Mouse (Mus musculus): ENCODE measurements around the gene Pagr1a.

Gene Pagr1a

DNA sequence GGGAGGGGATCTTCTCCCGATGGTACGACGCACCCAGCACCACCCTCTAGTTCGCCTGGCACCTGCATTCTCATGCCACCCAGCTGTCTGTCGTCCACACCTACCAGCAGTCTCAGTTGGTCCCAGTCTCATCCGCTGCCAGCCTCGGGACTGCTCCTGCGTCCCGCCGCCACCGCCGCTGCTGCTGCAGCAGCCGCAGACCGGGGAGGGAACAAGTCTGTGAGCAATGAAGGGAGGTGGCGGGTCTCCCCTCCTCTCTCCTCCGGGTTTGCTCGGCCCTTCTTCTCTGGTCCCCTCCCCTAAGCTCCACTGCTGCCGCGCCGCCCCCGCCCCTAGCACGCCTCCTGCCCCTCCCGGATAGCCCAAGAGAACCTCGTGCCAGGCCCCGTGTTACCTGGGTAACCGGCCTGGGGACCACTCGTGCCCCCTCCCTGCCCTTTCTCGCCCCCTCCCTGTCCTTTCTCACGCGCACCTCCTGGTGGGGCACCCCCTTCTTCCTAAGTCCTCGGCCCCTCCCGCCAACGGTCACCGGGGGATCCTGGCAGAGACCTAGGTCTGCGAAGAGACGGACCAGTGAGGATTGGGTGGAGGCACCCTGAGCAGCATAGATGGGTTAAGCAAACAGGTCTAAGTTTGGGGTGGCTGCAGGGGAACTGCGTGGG is 3.9 kb upstream of the Pagr1a start, which contains the start of the genes Gm42742 and Prrt2:
Gm42742 (minus strand) TSS at position 197 of the 662 bp plus-strand sequence.
Prrt2 (minus strand) TSS at position 311 of the 662 bp plus-strand sequence.
- DNase-seq (ENCODE audit: low spot score), result peak; percentile 52

DNA sequence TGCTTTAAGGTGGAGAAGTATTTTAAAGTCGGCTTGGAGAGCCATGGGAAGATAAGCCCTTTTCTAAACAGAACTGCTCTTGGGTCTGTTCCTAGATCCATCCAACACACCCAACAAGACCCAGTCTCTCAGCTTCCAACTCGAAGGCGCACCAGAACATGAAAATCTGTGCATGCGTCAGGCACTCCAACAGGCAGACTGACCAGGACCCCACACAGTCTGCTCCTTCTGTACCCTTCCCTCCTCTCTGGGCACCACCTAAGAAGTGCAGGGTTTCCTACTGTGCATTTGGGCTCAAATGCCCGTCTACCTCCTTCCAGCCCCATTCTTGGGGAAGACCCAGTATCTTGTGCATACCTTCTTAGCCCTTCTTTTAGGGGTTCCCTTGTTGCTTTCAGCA is 3.3 kb upstream of the Pagr1a start:
- no peak for DNase-seq (ENCODE audit: low spot score)

DNA sequence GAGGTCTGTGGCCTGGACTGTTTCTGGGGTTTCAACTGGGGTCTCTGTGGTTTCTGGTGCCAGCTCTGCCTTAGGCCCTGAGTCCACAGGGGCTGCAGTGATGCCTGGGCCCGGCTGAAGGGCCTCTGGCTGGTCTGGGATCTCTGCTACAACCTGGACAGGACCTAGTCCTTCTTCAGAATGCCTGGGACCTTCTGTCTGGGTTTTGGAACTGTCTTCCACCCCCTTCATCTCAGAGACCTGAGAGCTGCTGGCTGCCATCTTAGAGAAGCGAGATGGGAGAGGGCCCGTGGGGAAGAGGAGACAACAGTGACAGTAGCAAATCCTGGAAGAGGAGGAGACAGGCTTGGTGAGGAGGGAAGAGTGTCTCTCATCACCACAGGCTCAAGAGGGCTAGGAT is 2.9 kb upstream of the Pagr1a start:
- DNase-seq (ENCODE audit: low spot score), result no peak

DNA sequence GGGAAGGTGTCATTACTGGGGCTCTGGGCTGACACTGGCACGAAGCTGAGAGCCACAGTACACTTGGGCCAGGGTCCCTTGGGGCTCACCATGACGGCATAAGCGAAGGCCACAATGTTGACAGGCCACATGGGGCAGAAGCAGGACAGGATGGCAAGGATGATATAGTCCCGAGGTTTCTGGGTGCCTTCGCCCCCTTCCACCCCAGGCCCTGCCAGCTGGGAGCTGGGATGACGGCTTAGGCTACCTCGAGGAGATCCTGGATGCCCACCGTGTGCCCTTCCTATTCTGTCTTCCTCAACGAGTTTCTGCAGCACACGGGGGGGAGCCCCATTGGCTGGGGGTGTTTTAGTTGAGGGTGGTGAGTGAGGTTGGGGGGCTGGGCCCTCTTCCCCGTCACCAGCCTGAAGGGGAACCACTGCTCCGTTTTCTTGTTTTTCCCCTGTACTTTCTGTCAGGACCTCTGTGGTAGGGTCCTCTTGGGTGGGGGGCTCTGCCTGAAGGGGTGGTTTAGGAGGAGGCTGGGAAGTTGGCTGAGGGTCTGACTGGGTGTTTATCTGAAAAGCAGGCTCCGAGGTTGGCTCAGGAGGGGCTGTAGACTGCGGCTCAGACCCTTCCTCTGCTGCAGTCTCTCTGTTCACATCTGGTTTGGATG is 2.3 kb upstream of the Pagr1a start:
- no peak for DNase-seq (ENCODE audit: low spot score)

DNA sequence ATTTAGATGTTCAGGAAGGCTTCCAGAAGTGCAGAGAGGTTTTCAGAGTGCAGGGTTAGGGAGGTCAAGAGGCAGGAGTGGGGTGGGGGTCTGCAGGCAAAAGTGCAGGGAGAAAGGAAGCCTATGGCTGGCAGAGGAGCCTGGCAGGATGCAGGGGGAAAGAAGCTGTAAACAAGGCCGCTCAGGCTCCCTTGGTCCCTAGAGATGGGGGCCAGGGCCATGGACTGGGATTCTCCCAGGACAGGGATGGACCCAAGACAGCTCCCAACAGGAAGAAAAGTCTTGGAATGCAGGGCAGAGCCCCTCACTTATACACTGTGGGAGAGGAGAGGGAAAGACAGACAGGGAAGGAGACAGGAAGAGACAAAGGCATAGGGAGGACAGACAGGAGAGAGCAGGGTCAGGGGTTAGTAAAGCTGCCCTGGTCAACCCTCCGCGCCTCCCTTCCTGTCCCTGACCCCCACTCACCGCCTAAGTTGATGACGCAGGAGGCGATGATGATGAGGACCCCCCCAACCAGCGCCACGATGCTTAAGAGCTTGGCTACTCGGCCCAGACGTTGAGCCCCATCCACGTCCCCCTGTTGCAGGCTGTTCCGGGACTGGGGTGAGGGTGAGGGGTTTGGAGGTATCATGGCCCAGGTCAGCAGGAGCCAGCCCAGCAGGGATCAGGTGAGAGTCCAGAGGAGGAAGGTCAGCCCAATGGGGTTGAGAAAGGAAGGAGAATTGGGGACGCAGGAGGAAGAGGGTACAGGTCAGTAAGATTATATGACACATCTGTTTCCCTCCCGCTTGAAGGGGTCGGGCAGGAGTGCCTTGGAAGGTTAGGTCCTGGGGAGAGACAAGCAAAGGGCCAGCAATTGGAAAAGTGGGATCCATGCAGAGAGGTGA is 1.5 kb upstream of the Pagr1a start:
- DNase-seq (ENCODE audit: low spot score), result no peak

DNA sequence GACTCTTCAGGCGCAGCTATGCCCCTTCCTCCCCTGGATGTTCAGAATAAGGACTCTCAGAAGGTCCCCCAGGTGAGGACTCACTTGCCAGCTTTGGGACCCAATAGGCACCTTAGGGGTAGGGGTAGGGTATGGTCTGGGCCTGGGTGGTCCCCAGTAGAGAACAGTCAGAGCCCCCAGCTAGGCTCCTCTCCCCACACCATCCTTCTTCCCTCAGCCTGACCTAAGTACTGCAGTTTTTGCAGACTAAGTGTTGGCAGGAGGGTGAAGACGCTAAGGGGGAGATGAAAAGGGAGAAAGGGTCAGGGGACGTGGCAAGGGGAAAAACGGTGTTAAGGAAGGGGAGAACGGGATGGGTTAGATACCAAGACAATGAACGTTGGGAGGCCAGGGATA is 796 bp upstream of the Pagr1a start:
- no peak for DNase-seq (ENCODE audit: low spot score)

DNA sequence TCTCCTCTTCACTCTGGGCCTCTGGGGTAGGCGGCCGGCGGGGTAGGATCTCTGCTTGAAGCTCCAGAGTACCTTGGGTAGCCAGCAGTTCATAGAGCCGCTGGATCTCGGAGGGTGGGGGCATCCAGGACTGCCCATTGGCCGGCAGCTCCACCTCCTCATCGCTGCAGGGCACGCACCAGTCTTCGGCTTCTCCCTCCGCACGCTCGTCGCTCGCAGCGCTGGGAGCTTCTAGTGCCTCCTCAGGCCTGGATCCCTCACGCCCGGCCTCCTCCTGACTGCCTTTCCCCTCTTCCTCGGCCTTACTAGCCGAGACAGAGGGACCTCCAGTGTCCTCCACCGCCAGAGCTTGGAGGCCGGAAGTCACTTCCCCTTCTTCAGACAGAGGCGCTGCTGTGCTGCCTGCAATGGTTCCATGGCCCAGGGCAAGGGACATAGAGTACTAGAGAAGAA is 640 bp downstream of the Pagr1a start:
- no peak for DNase-seq (ENCODE audit: low spot score)

DNA sequence TGATC is 869 bp downstream of the Pagr1a start, which contains the start of gene Pagr1b:
Pagr1b (minus strand) TSS at position 4 of the 5 bp plus-strand sequence.
- no peak for DNase-seq (ENCODE audit: low spot score)

DNA sequence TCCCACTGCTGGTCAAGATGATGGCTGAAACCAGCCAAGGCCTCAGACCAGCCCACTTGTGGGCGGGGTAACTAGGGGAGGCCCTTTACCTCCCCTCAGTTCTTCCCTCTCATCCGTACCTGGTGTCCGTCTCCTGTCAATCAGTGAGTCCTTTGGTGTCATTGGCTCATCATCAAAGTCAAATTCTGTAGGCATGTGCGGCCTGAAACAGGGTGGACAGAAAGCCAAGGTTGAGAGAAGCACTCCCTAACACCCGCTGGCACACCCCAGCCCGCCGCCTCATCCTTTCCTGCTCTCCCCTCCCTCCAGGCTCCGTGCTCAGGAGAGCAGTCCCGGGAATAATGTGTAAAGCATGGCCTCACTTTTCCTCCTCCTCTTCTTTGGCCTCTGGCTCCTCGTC is 1.1 kb downstream of the Pagr1a start:
- DNase-seq (ENCODE audit: low spot score), result no peak

DNA sequence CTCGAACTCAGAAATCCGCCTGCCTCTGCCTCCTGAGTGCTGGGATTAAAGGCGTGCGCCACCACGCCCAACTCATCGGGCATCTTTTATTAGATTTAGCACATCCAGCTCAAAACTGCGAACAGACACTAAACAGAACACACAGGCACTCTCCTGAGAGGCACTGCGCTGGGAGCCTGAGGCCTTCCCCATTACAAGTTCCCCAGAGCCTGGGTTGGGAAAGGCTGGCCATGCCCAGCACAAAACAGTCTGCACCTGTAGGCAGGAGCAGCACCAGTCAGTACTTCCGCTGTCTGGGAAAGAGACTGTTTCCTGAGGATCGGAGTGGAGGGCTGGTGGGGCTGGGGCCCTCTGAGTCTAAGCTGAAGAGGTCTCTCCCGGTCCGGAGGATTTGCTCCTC is 2.2 kb downstream of the Pagr1a start:
- DNase-seq (ENCODE audit: low spot score), result no peak

DNA sequence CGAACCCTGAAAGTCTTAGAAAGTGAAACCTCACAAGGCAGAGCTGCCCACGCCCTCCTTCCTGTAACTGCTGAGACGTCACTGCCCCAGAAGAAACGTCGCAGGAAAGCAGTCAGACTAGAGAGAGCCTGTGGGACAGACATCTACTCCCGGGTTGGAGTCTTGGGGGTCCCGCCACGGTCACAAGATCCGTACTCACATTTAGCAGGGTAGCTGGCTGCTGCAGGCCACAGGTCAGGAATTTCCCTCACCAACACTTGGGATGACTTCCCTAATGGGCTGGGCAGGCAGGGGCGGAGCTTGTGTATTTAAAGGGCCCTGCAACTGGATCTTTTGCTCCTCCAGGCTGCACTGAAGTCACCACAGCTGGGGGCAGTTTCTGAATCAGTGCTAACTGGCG is 2.8 kb downstream of the Pagr1a start, which contains the start of gene Mvp:
Mvp (minus strand) TSS at position 302 of the 400 bp plus-strand sequence.
- DNase-seq (ENCODE audit: low spot score), result peak; percentile 76

DNA sequence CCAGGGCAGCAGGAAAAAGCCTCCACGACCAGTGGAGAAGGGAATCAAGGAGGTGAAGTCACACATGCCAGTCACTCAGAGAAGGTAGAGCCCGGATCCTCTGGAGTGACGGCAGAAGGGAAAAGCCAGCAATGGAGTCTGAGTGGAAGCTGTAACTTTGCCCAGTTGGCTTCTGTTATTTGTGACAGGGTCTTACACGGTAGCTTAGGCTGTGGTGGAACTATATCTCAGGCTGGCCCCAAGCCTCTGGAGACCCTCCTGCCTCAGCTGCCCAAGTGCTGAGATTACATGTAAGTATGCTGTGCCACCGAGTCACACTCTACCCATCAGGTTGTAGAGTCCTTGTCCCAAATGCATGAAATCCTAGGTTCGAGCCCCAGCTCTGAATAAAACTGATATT is 3.8 kb downstream of the Pagr1a start:
- DNase-seq (ENCODE audit: low spot score), result no peak

DNA sequence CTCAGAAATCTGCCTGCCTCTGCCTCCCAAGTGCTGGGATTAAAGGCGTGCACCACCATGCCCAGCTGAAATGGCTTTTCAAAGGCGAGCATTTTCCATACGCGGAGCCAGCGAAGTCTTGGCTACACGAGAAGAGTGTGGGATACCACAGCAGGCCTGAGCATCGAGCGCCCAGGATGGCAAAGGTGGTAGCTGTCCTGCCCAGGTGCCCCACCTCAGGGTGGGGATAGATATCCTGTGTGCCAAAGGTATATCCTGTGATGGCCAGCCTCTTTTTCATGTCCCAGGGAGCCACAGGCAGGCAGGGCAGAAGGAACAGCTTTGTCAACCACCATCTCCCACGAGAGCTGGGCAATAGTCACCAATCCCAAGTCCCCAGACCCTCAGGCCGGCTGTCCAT is 4.3 kb downstream of the Pagr1a start:
- DNase-seq (ENCODE audit: low spot score), result no peak

DNA sequence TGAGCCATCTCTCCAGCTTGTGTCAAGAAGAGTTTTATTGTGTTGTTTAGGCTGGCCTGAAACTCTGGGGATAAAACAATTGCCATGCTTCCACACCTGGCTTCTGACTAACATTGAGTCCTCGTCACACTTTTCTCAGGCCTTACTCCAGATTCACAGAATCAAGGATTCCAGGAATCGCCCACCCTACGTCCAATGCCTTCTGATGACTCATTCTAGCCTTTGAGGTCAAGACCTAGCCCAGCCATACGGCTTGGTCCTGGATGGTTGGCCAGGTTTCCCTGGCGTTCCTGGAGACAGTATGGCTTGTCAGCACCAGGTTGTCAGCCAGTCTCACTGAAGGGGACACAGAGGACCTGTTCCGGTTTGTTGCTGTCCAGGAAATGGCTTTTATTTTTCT is 4.8 kb downstream of the Pagr1a start:
- no peak for DNase-seq (ENCODE audit: low spot score)

DNA sequence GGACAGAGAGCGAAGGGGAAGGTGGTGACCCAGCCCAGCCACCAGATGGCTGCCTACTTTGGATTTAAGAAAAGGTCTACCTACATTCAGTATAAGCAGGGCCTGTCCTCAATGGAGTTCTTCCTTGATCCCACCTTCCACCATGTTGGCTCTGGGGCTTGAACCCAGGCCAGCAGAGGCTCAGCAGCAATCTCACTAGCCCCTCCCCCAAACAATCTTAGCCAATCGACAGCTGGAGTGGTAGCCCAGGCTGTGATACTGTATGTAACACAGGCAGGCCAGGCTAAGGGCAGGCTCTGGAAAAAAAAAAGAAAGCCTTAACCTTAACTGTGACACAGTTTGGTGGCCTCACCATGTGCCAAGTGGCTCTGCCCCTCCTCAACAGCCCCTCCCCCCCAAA is 5.4 kb downstream of the Pagr1a start:
- DNase-seq (ENCODE audit: low spot score), result no peak

DNA sequence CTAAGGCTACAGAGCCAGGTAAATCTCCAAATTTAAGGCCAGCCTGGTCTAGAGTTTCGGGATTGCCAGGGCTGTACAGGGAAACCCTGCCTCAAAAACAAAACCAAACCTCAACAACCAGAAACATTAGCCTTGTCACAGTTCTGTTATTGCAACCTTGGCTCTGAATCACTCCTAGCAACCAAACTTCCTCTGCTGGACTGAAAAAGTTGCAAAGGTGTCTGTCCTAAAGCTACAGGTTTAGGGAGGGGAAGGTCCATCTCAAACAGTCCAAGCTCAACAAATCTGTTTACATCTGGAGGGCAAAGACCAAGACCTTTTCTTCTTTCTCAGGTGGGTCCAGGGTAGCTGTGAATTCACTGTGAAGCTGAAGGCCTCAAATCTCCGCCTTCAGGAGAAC is 6.1 kb downstream of the Pagr1a start:
- DNase-seq (ENCODE audit: low spot score), result no peak

DNA sequence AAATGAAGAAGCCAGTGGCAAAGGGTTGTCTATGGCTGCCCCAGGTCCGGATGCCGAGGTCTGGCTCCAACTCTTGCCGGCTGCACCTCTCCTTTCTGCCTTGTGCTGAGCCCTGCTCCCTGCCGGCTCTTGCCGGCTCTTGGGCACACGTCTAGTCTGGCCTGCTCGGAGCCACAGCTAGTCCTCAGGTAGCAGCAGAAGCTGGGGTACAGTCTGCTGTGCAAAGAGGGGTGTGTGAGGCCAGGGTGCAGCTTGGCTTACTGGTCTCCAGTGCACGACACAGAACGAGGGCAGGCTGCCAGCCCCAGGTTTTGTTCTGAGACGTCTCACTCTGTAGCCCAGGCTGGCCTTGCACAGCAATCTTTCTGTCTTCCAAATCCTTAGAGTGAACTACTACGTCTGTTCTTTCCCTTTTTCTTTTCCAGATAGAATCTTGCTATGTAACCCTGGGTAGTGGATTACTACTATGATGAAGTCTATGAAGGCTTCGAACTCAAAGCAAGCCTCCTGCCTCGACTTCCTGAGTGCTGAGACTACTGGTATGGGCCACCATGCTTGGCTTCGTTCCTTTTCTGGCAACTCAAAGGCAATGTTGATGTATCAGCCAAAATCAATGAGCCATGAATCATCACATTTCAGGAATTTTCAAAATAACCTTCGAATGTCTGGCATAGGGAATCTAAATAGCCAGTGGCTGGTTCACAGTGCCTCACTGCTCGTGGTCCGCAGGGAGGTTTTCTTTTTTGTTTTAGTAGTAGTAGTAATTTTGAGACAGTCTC is 7.7 kb downstream of the Pagr1a start:
- DNase-seq (ENCODE audit: low spot score), result no peak

DNA sequence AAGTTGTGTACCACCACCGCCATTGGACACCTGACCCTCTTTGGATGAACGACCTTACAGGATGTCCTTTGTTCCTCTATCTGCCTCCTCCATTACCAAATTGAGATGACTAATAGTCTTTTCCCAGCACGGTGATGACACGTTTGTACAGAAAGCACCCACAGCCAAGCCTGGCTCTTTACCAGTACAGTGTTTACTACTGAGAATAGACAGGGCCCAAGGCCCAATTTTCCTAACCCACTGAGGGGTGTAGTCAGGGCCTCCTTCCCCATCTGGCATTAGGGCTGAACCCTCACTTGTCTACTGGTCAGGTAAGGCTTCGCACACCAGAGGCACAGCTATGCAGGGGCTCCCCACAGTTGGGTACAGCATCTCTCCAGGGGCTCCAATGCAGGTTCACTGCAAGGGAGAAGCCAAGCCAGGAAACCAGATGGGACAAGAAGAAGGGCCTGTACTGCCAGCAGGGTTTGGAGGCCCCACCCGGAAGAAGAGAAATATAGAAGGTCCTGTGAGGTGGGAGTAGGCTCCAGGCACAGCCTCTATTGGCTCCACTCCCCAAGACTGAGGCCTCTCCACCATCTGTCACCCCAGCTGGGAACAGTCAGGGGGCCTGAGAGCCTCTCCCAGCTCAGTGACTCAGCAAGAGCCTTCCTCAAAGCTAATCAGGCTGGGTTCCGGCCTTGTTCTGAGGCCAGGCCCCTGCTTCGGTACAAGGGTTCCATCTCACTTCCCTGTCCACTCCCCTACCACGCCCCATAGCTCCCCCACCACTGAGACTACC is 8.7 kb downstream of the Pagr1a start:
- no peak for DNase-seq (ENCODE audit: low spot score)

DNA sequence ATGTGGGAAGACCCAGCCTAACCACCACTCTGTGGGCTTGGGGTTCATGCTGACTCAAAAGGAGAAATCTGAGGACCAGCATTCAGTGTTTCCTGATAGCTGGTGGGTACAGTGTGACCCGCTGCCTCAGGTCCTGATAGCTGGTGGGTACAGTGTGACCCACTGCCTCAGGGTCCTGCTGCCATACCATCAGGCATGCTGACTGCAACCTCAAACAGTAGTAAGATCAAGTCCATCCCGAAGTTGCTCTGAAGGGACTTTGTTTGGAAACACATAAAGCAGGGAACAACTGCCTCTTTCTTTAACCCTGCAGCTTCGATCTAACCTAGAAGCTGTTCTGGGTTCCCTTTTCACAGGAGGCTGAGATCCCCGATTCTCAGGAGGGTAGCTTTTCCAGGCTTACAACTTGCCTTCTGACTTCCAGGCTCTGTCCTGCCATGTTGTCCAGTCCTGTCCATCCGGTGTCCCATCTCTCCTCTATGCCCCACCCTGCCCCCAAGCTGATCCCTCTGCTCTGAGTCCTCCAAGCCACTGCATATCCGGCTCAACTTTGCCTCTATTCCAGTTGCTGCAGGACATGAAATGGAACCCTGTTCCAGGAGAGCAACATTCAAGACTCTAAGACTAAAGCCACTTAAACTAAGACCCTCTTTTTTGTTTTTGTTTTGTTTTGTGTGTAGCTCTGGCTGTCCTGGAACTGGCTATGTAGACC is 9.7 kb downstream of the Pagr1a start:
- DNase-seq (ENCODE audit: low spot score), result no peak

DNA sequence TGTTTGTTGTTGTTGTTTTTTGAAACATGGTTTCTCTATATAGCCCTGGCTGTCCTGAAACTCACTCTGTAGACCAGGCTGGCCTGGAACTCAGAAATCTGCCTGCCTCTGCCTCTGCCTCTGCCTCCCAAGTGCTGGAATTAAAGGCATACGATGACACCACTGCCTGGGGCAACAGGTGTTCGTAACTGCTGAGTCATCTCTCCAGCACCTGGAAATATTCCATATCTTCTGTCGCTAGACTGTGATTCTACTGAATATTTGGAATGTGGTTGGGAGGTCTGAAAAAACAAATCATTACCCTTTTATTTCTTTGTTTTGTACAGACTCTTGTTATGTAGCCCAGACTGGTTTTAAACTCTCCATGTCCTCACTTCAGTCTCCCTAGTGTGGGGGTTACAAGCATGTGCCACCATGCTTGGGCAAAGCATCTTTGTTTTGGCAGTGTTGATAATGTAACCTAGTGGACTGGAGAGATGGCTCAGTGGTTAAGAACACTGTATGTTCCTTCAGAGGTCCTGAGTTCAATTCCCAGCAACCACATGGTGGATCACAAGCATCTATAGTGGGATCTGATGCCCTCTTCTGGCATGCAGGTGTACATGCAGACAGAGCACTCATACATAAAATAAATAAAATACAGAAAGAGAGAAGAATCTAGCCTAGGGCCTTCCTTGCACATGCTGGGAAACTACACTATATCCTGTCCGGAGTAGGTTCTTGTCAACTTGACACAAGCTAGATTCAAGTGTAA is 12.9 kb downstream of the Pagr1a start:
- no peak for DNase-seq (ENCODE audit: low spot score)
